Mouse (Mus musculus) kidney, adult 2 months (tissue): ENCODE results near the gene Vbp1.

Source experiments
- CTCF ChIP-seq: fragments of 200-500 bp; conservative IDR thresholded peaks from 2 replicates; pipeline ENCODE4 v1.5.1; 2011; ENCODE audit warnings: low read depth, mild to moderate bottlenecking, control low read depth, low read length, moderate library complexity, mixed read lengths; ENCODE audit not compliant: insufficient read depth, insufficient read length
- POLR2A ChIP-seq: fragments of 200-500 bp; IDR thresholded peaks from one replicate; pipeline ENCODE4 v1.6.1; 2011; ENCODE audit warnings: low read depth, low read length, control low read depth

DNA sequence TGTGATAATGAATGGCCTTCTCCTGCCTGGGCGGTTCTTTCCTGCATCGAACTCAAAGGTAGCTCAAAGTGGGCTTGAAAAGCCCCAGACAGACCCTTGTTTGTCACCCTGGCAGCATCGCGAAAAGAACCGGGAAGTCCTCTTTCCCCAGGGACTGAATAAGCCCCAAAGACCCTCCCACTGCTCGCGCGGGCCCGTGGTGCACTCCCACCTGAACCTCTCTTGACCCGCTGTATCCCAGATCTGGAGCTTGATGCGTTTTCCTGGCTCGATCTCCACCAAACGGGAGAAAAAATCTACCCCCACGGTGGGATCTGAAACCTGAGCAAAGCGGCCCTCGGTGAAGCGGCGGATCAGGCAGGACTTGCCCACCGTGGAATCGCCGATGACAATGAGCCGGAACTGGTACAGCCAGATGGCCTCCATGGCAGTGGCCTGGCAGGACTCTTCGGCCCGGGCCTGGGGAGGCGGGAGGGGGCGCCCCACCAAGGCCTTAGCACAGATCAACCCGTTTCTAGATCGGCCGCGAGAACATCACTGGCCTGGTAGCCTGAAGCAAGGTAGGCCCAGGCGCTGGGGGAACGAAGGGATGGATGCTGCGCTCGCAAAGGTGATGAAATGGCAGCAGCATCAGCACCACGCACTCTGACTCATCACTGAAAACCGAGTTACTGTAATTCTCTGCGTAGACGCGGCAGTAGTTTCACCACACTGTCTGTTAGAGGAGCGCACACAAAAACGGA lies 63.7 kb downstream of the Vbp1 start, which contains the start of gene Rab39b:
- no peak for TF ChIP-seq CTCF
- no peak for TF ChIP-seq POLR2A
